Mouse (Mus musculus) gastrocnemius, adult 18-20 months (tissue): ENCODE data around the gene Ripor3. TPM values are rescaled to one million over a fixed set of nuclear protein-coding genes. Genes with fewer than 3 reads are reported as not detected.
"Not testable (repeated sequence)": the region's sequence is repeated elsewhere in the genome, so short reads cannot be mapped to it uniquely, and the experiment has no call there.

ENCODE experiments used
- DNase-seq: peaks from one replicate; pipeline ENCODE4 v3.0.0; 2021; ENCODE audit warnings: low spot score
- long read RNA-seq, 2 experiments: library from polyadenylated mRNA; stranded (forward); transcript quantifications; one replicate each; pipeline ENCODE4 v2.0.0; 2021
- total RNA-seq, 2 experiments: library from RNA; stranded (reverse); gene quantifications; 2 replicates each; pipeline ENCODE4 v1.2.3; 2021

Ripor3 gene
- total RNA-seq, result under 1 TPM; 0.09 to 0.11 TPM
- long read RNA-seq, experiment 1, result 0 reads
- long read RNA-seq, experiment 2, result 0 reads

DNA sequence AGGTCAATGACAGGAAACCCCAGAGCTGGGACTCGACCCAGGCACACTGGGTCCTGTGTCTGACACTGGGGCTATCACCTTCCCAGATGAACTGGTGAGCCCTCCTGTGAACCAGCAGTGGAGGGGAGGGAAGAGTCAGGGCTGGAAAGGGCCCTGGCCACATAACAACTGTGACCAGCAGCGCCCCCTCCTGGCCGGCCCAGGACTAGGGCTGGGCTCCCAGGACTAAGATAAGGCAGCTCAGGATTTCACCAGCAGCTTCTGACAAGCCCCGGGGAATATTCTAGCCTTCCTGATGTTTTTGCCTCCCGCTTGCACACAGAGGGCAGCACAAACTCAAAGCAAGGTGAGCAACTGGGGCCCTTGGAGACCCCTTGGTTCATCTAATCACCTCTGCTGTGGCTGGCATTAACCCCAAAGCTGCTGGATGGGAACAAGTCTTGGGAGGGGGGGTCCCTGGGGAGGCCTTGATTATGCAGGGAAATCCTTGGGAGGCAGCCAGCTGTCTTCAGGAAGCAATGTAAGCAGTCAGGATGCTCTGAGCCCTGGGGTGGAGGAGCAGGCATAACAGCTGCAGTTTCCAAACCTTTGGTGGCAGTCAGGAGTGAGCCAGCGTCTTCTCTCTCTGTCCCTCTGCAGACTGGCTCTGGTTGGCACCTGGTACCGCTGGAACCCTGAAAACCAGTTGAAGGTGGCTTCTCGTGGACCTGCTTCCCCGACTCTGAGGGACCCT is at the start of gene Ripor3:
Gene Ripor3 (minus strand): TSS at position 683 of the 733 bp plus-strand sequence.
- DNase-seq, result peak; percentile 73

DNA sequence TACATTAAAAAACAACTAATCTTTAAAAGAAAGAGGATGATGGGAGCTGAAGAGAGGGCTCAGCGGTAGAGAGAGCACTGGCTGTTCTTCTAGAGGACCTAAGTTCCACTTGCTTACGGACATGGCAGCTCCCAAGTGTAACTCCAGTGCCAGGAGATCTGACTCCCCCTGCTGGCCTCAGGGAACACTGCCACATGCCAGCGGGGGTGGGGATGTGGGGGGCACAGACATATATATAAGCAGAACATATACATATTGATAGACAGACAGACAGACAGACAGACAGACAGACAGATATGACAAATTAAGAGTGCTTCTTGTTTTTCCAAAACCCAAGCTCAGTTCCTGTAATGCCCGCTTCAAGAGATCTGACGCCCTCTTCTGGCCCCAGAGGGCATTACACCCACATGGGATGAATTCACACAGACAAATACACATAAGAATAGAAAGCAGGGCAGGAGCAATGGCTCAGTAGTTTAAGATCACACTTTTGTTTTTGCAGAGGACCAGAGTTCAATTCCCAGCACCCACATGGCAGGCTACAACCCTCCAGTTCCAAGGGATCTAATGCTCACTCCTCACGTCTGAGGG is 48.9 kb upstream of the Ripor3 start:
- no peak for DNase-seq

DNA sequence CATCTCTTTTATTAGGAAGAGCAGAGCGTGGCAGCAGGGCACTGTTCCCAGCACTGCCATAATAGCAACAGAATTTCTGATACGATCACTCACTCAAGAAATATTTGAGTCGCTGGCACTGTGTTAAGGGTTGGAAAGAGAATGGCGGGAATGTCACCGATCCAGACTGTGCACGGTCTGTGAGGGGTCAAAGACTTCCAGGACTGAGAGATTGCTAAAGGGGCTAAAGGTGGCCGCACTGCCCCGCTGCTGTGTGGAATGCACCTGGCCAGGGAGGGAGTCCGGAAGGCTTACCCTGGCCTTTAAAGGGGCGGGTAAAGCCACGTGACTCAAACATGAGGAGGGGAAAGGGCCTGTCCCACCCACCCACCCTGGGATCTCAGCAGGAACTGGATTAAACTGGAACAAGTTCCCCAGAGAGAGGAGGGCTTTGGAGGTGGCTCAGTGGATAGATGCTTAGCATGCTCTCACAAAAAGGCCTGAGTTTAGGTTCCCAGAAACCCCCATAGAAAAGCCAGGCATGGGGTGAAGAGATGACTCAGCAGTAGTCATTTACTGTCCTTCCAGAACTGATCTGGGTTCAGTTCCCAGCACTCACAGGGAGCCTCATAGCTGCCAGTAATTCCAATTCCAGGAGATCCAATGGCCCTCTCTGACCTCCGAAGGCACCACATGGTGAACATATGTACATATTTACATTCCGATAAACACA is 48.2 kb upstream of the Ripor3 start:
- no peak for DNase-seq

DNA sequence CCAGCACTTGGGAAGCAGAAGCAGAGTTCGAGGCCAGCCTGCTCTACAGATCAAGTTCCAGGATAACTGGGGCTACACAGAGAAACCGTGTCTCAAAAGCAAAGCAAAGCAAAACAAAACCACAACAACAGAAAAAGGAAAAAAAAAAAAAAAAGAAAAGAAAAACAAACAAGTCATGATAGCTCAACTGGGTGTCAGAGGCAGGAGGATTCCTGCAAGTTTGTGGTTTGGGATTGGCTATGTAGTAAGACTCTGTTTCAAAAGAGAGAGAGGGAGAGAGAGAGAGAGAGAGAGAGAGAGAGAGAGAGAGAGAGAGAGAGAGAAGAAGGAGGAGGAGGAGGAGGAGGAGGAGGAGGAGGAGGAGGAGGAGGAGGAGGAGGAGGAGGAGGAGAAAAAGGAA is 47.5 kb upstream of the Ripor3 start:
- not testable (repeated sequence) for DNase-seq

DNA sequence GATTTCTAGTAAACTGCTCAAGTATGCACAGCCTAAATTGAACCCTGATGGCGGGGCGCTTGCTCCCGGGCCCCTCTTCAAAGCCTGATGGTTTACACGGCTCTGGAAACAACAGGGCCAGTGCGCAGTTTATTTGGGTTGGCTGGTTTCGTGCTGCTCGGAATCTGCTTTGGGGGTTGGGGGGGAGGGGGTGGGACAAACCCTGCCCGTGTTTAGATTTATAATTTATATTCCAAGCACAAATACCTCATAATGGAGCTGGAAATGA is 46.2 kb upstream of the Ripor3 start:
- DNase-seq, result no peak

DNA sequence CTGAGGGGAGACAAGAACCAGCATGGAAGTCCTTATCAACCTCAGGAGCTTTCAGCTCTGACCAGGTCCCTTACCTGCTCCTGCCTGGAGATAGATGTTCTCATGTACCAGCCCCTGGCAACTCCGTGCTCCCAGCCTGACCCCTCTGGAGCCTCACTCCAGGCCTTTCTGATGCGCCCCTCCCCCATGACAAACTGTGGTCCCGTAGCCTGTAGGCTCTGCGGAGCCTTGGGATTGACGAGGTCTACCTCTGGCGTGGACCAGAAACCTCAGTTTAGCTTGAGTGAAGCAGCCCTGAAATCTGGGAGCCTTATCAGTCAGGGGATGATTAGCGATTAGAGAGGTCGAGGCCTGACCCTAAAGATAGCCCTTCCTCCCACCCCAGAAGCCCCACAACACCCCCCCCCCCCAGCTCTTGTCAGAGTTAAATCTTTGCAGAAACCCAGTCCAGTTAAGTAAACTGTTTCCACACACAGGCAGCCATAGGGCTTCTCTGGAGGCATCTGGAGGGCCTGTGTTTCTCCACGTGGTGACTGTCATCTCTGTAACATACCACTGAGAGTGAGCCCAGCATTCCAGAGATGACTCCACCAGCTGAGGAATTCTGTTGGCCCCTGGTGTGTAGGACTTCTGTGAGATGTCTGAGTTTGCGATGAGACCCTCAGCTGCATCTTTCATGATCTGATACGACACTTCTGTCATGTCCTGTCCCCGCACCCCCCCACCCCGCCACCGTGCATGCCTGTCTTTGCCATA is 45.7 kb upstream of the Ripor3 start:
- DNase-seq, result no peak

DNA sequence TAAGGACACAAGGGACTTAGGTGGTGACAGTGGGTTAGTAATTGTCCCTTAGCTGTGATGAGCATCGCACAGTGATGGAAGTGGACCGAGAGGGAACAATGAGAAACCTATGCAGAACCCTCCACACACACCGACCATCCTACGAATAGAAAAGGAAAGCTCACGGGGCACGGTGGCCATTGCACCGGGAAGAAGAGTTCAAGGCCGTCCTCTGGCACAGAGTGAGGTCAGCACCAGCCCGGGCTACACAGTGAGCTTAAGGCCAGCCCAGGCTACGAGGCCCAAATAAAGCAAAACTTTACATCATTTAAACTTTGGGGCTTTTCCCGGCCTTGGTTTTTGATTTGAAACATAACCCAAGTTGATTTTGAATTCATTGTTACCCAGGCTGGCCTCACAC is 43.7 kb upstream of the Ripor3 start:
- DNase-seq, result no peak

DNA sequence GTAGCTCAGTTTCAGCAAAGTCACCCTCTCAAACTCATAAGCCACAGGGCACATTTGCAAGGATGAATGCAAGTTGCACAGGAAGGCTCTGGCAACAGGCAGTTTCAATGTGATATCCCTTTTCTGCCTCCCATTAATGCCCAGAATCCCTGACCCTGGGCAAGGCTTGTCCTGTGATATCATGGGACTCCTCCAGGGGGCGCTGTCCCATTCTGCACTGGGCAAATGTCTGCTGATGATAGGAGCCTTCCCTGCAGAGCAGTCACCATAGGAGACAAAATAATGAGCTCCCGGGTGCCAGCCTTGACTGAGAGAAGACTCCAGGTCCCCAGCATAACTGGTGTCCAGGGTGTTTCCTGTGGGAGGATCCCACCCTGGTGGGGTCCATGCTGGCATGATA is 42.3 kb upstream of the Ripor3 start:
- DNase-seq, result peak; percentile 65

DNA sequence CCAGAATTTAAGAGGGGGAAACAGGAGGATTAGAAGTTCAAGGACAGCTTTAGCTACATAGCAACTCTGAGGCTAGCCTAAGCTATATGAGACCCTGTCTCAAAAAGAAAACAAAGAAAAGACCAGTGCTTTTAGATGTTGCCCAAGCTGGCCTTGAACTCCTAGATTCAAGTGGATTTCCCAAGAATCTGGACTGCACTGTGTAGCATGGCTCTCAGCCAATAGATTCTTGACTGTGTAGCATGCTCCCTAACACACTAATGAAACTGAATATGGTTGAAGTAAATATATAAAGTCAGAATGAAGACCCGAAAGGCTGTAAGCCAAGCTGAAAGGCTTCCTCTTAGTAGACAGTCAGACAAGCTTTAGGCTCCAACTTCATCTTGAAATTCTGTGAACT is 41.7 kb upstream of the Ripor3 start:
- DNase-seq, result no peak

DNA sequence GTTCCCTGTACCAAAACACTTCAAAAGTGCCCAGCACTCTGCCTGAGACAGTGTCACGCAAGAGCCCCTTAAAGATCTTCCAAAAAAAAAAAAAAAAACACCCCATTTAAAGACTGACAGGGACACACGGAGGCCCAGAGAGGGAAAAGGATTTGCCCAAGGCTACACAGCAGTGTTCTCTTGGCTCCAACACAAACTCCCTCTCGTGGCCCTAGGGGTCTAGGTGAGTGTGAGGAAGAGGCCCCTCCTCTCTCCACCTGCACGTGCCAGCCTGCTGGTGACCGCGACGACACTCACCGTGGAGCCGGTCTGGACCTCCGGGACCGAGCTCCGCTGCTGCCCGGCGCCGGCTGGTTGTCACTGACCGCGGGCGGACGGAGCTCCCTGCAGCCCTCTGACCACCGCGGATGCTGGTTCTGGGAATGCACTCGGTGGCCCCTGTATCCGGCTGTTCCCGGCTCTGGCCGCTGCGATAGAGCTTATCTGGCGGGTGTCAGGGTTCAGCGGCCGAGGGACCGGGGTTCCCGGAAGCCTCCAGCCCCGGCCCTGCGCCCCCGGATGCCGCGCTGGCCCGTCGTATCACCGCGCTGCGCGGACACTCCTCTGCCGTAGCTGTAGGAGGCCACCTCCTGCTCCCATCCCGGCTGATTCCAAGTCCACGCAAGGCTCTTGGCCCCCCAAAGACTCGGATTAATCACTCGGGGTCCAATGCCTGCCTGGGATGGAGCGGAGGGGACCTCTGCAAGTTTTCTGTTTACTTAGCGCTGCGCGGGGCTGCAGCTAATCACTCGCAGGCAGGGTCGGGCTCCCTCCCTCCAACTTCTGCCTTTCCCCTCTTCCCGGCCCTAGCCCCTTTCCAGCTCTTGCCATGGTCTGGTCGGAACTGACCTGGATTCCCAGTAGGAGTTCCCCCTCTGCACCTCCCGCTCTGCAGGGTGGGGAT is 39.9 kb upstream of the Ripor3 start:
- DNase-seq, result no peak

DNA sequence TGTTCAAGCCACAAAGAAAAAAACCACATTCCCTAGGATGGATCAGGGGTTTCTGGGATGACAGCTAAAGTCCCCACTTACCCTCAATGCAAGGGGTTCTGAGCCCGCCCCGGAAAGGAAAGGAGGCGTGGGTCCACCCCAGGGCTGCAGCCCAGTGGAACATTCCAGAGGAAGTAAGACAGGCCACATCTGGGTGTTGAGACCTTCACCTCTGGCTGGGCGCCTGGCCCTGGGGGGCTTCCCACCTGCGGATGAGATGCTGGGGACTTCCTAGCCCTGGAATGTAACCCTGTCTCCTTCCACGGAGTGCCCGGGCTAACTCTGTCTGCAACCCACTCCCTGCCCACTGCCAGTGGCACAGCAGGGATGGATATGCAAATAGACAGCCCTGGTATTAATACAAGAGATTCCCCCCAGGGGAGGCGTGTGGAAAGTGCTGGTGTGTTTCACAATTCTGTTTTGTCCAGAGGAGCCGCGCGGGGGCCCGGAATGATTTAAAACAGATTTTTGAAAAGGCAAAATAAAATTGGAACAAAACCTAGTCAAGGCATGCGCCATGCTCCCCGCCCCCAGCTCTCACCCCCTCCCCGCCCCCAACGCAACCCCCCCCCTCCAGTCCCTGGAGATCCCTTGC is 38.7 kb upstream of the Ripor3 start:
- no peak for DNase-seq

DNA sequence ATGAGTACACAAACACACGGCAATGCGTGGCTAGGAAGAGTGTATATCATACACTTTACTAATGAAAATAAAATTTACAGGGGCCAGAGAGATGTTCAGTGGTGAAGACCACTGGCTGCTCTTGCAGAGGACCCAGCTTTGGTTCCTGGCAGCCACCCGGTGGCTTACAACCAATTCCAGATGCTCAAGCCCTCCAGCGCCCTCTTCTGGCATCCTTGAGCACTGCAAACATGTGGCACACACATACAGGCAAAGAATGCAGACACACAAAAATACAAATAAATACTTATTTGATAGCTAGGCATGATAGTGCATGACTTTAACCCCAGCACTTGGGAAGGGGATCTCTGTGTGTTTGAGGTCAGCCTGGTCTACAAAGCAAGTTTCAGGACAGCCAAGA is 36.0 kb upstream of the Ripor3 start:
- DNase-seq, result no peak

DNA sequence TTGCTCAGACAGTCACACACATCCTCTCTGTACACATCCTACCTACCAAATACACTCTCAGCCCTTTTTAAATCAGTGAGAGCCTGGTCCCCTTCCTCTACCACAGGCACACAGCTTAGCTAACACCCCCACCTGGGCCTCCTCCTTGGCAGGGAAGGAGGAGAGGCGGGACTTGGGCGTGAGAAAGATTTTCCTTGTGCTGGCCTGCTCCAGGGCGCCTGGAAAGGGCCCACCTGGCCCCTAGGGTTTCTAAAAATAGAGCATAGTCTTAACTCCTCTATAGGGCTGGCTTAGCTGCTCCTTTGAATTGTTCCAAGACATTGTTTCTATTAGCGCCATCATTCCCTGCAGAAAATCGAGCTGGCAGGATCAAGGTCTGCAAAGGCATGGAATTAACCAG is 35.4 kb upstream of the Ripor3 start:
- DNase-seq, result peak; percentile 32

DNA sequence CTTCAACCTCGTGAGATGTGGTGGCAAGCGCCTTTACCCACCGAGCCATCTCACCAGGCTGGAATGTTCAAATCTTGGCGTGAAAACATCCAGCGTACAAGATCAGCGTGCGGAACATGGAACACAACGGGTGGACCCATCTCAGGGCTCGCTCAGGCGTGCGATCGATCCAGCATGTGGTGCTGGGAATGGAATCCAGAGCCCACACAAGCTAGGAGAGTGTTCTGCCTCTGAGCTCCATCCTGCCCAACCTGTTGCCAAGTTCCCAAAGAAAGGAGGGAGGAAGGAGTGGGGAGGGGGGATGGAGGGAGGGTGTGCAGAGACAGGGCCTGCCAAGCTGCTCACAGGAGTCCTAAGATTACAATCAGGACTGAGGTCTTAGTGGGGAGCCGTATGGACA is 34.9 kb upstream of the Ripor3 start:
- no peak for DNase-seq

DNA sequence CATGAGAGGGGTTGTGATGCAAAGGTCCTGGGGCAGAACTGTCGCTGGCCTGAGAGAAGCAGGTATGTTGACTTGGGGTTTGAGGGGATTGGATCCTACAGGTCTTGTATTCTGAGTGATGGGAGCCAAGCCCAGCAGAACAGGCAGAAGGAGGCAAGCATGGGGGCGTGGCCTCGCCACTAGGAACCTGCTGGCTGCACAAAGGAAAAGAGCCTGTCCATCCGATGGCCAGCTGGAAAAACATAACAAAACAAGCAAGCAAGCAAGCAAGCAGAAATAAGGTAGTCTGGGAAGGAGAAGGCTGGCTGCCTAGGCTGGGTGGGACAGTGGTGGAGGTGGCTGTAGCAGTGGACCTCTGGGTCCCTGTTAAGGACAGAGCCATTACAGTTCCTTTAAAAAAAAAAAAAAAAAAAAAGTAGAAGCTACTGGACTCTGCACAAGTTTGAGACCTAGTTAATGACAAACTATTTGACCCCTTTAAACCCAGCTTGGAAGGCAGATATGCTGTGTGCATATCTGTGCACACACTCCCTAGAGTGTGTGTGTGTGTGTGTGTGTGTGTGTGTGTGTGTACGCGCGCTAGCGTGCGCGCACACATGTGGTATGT is 34.4 kb upstream of the Ripor3 start:
- DNase-seq, result no peak

DNA sequence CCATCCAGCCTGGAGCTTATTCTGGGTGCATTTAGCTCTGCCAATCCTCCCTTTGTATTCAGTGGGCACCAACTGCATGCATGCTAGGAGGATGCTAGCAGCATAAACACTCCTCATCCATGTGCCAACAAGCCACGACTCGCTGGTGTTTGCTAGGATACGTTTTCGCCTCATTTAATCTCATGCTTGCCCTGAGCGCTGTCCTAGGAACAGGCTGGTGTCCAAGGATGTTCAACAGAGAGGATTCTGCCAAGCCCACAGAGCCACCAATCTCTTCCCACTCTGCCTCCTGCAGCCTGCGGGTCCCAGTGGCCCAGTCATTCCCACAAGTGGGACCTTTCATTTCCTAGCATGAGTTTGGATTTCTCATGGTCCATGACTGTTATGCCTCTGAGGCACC is 31.6 kb upstream of the Ripor3 start:
- DNase-seq, result no peak

DNA sequence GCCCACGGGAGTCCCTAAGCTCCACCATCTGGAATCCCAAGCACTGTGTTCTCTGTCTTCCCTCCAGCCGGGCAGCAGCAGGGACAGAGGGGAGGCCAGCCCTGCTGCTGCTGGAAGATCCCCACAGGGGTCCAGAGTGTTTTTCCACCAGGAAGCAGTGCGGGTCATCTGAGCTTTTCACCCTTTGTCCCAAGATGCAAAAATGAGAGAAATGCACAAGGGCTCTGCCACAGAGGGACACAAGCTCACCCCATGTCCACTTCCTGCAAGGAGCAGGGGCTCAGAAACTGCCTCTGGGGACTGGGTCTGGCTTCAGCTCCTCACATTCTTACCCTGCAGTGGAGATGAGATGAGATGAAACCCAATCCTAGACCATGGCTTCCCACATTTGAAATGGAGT is 30.3 kb upstream of the Ripor3 start:
- no peak for DNase-seq

DNA sequence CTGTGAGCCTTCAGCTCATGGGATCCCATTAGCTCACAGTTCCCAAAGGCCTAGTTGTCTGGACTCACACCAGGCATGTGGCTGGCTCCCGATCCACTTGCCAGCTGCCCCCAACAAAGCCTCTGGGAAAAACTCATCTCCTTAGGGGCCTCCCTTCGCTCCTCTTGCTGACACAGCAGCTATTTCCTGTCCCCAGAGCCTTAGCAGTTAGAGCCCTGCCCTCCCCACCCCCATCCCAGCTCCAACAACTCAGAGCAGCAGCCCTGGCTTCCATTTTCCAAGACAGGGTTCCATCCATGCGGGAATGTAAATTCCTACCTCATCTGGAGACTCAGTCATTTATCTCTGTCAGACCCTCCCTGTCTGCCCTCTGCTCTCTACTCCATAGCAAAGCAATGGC is 26.6 kb upstream of the Ripor3 start:
- no peak for DNase-seq

DNA sequence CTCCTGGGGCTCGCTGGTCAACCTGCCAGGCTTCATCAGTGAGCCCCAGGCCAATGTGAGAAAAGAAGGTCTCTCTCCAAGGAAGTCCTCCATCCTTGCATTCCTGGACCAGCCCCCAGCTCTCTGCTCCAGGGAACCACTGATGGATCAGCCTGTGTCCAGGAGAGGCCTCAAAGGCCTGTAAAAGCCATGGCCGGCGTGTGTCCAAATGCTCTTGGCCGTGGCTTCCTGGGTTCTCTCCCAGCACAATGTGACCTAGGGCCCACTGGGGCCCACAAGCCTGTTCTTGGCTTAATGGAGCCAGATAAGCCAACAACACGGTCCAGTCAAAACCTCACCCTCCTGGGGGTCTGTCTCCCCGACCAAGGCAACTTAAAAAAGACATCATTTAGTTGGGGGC is 25.5 kb upstream of the Ripor3 start:
- no peak for DNase-seq

DNA sequence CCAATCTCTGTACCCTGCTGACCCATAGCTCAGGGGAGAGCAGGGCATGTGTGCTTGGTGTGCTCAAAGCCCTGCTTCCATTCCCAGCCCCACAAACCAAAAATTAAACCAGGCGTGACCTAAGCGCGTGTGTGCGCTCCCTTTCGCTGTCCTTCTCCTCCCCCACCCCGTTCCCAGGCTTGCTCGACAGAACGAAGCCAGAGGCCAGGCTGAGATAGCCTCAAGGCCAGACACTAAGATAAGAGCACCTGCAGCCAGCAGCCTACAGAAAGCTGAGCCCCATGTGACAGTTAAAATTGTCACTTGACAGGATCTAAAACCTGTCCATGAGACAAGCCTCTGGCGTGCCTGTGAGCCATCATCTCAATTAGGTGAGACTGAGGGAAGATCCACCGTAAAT is 23.5 kb upstream of the Ripor3 start:
- no peak for DNase-seq
